Mouse (Mus musculus): ENCODE data around the gene Samd8. TPM values are rescaled to one million over a fixed set of nuclear protein-coding genes. Genes with fewer than 3 reads are reported as not detected.

The Samd8 gene
- polyA plus RNA-seq, 1 experiment from 2014 or later = 35.5 TPM

DNA sequence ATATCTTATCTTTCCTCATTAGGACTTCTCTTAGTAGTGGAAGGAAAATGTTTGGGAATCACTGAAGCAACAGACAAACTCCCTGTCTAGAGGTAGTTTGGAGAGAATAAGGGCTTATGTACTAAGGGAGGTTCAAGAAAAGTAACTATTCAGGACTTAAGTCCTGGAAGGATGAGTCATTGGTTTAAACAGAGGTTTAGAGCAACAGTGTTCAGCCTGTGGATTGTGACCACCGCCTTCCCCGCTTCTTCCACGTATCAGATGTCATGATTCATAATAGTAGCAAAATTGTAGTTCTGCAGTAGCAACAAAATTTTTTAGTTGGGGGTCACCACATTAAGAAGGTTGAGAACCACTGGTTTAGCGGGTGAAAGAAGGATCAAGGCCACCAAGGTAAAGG, 50.3 kb downstream of the Samd8 start:
- no peak overlapping the region for H3K4me3 ChIP-seq (ENCODE audit: inconsistent target)
- no peaks in the 10 kb centered on the region for H3K79me2 ChIP-seq (ENCODE audit: inconsistent target)
- H3K36me3 ChIP-seq (ENCODE audit: inconsistent target) = peaks cover 9% of the 10 kb centered on the region; the same call in 1 of the 2 replicates
- H3K27ac ChIP-seq = no peak overlapping the region
- WGBS (ENCODE audit: missing documents) = 100% methylated on average over 4 of the region's 4 CpGs

DNA sequence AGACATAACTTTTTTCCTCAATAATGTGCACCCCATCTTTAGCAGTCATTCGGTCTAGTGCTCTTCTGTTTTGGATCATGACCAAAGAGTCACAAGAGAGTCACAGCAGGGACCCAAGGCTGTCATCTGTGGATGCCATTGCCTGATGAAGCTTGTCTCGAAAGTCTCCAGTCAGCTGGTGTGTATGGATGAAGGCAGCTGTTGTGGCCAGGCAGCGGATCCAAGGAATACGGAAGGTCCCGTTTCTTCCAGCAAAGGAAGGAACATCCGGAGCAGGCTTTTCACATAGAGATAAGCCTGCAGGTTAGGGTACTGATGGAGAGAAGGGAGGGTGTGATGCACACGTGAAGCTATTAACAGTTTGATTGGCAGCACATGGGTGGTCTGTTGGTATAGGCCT, 51.3 kb downstream of the Samd8 start:
- Histone ChIP-seq H3K4me3 (ENCODE audit: inconsistent target) (no peak overlapping the region), H3K27ac (no peak overlapping the region), H3K36me3 (ENCODE audit: inconsistent target) (0 out of 2 replicates have a peak, but pooled peaks cover 6% of the 10 kb centered on the region), H3K79me2 (ENCODE audit: inconsistent target) (no peaks in the 10 kb centered on the region)
- WGBS (ENCODE audit: missing documents) = 97% methylated on average over 7 of the region's 7 CpGs

DNA sequence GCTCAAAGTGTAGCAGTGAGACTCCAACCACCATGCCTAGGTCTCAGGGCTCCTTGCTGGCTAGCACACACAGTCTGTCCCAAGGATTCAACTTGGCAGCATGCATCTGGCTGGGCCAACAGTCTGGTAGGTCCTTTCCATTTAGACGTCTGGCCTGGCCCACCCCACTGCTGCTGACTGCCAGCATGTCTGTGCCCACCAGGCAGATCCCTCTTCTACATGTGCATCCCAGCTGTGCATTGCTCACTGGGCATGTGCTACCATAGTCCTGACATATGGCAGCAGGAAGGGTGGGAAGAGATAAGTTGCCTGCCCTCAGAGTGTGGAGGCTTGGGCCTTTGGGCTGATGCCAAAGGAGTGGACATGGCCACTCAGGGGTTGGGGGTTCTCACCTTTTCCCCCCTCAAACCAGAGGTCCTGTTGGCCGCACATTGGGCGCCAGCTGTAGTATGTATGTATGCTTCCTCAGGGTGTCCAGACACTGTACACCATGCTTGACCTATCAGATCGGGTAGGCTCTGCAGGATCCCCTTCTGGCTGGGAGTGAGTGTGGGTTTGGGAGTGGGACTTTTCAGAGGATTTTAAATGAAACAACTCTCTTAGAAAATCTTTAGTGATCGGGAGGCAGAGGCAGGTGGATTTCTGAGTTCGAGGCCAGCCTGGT, 52.3 kb downstream of the Samd8 start:
- WGBS (ENCODE audit: missing documents) = 91% methylated on average over 6 of the region's 6 CpGs
- no peaks in the 10 kb centered on the region for H3K79me2 ChIP-seq (ENCODE audit: inconsistent target)
- H3K4me3 ChIP-seq (ENCODE audit: inconsistent target) = no peak overlapping the region
- H3K36me3 ChIP-seq (ENCODE audit: inconsistent target) = 0 out of 2 replicates have a peak, but pooled peaks cover 6% of the 10 kb centered on the region
- no peak overlapping the region for H3K27ac ChIP-seq

GRCm38 (mm10) chr14:21806203-21806602, 55.9 kb downstream of the Samd8 start:
- Histone ChIP-seq H3K79me2 (ENCODE audit: inconsistent target) (no peaks in the 10 kb centered on the region), H3K4me3 (ENCODE audit: inconsistent target) (no peak overlapping the region), H3K27ac (no peak overlapping the region), H3K36me3 (ENCODE audit: inconsistent target) (no peaks in the 10 kb centered on the region)
- WGBS (ENCODE audit: missing documents) = 96% methylated on average over 2 of the region's 2 CpGs

- 90% methylated on average over 3 of the region's 3 CpGs for WGBS (ENCODE audit: missing documents)
- H3K36me3 ChIP-seq (ENCODE audit: inconsistent target) = no peaks in the 10 kb centered on the region
- no peak overlapping the region for H3K27ac ChIP-seq
- no peak overlapping the region for H3K4me3 ChIP-seq (ENCODE audit: inconsistent target)
- no peaks in the 10 kb centered on the region for H3K79me2 ChIP-seq (ENCODE audit: inconsistent target)
Observed at GRCm38 (mm10) chr14:21806631-21807160, 56.4 kb downstream of the Samd8 start.

DNA sequence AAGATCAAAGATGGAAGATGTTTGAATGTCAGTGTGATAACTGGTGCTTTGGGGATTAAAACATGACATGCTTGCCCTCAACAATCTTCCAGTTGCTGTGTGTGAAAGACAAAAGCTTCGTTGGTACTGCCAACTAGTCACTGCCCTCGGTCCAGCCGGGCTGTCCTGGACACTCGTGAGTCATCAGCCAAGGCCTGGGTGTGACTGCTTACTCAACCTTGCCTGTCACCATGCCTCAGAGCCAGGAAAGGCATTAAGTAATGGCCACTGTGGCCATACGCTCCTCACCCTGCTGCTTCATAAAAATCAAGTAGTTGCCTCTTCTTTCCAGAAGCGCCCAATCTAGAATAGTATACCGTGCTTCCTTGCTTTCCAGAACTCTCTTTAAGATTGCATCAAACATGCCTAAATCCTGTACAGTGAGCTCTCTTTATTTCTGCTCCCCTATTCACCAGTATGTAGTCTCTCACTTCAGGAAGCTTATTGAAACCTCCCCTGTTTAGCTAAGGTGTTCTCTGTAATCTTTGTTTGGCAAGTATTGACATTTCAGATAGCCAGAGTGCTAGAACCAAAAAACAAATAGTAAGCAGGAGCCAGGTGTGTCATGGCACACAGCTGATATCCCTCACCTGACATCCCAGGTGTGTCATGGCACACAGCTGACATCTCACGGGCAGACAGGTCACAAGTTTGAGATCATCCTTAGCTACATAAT, 58.0 kb downstream of the Samd8 start:
- Histone ChIP-seq H3K36me3 (ENCODE audit: inconsistent target) (no peaks in the 10 kb centered on the region), H3K4me3 (ENCODE audit: inconsistent target) (no peak overlapping the region), H3K79me2 (ENCODE audit: inconsistent target) (no peaks in the 10 kb centered on the region), H3K27ac (no peak overlapping the region)
- WGBS (ENCODE audit: missing documents) = 62% methylated on average over 8 of the region's 8 CpGs

- H3K79me2 ChIP-seq (ENCODE audit: inconsistent target) = no peaks in the 10 kb centered on the region
- no peaks in the 10 kb centered on the region for H3K36me3 ChIP-seq (ENCODE audit: inconsistent target)
- H3K4me3 ChIP-seq (ENCODE audit: inconsistent target) = no peak overlapping the region
- H3K27ac ChIP-seq = no peak overlapping the region
- WGBS (ENCODE audit: missing documents) = 92% methylated on average over 2 of the region's 2 CpGs
Observed at GRCm38 (mm10) chr14:21809418-21809817, 59.1 kb downstream of the Samd8 start.

GRCm38 (mm10) chr14:21811301-21811700, 61.0 kb downstream of the Samd8 start:
- WGBS (ENCODE audit: missing documents) = 33% methylated on average over 4 of the region's 4 CpGs

GRCm38 (mm10) chr14:21811744-21812393, 61.5 kb downstream of the Samd8 start:
- Histone ChIP-seq H3K79me2 (ENCODE audit: inconsistent target) (no peaks in the 10 kb centered on the region), H3K36me3 (ENCODE audit: inconsistent target) (no peaks in the 10 kb centered on the region), H3K27ac (0 out of 2 replicates have a peak overlapping the region, but pooled peaks have one; percentile 33), H3K4me3 (ENCODE audit: inconsistent target) (no peak overlapping the region)
- WGBS (ENCODE audit: missing documents) = 87% methylated on average over 9 of the region's 10 CpGs

More at GRCm38 (mm10) chr14:21811301-21811700, 61.0 kb downstream of the Samd8 start:
- no peak overlapping the region for H3K4me3 ChIP-seq (ENCODE audit: inconsistent target)
- no peaks in the 10 kb centered on the region for H3K36me3 ChIP-seq (ENCODE audit: inconsistent target)
- no peaks in the 10 kb centered on the region for H3K79me2 ChIP-seq (ENCODE audit: inconsistent target)
- H3K27ac ChIP-seq = peak overlapping the region; percentile 33; the same call in 1 of the 2 replicates

DNA sequence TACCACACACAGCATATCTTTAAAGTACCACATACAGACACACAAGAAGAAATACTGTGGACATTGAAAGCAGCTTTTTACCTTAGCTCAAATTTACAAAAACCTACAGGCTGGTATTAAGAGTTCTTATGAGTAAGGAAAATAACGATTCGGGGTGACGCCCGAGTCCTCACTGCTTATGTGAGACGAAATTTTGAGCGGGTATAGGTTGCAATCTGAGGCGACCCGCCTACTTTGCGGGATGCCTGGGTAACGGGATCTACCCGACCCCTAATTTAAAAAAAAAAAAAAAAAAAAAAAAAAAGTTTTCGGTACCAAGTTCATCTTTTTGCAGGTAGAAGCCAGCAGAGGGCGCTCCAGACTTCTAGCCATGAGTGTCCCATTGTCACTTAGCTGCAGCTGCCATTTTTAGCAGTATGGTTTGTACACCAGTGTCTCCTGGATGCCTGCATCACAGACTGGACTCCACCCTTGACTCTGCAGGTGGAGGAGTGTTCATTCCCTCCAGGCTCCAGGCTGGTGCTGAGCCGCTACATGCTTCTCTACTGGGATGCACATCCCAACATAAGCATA, 62.3 kb downstream of the Samd8 start:
- Histone ChIP-seq H3K36me3 (ENCODE audit: inconsistent target) (no peaks in the 10 kb centered on the region), H3K4me3 (ENCODE audit: inconsistent target) (no peak overlapping the region), H3K27ac (peak overlapping the region; percentile 88), H3K79me2 (ENCODE audit: inconsistent target) (no peaks in the 10 kb centered on the region)
- WGBS (ENCODE audit: missing documents) = 24% methylated on average over 8 of the region's 14 CpGs

DNA sequence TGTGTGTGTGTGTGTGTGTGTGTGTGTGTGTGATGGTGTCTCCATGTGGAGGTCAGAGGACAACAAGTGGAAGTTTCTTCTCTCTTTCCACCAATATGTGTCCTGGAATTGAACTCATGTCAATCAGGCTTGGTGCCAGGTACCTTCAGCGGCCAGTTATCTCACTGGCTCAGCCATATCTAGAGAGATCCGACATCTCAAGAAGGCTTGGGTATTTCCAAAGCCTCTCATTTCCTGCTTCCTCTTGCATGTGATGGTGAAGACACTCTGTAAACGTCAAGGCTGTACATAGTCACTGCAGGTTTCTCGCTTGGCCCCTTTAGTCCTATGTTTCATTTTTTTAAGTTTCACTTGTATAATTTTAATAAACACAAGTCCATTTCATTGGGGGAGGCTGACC, 62.9 kb downstream of the Samd8 start:
- Histone ChIP-seq H3K27ac (peak overlapping the region; percentile 88), H3K36me3 (ENCODE audit: inconsistent target) (no peaks in the 10 kb centered on the region), H3K4me3 (ENCODE audit: inconsistent target) (no peak overlapping the region), H3K79me2 (ENCODE audit: inconsistent target) (no peaks in the 10 kb centered on the region)
- WGBS (ENCODE audit: missing documents) = 36% methylated on average over 4 of the region's 4 CpGs

DNA sequence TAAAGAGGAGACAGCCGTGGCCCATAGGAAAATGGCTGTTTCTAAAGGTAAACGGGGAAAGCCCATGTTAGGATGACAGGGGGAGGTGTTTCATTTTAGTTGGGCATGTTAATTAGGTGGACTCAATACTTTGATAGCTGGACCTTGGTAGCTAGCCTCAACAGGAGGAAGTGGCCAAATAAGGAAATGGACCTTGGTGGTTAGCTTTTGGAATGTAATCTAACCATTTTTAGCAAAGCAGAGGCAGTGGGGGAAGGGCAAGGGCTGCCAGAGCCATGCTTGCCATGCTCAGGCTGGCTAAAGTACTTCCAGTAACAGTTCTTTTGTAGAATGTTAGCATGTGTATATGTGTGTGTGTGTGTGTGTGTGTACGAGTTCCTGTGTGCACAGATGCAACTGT, 63.5 kb downstream of the Samd8 start:
- 69% methylated on average over 3 of the region's 3 CpGs for WGBS (ENCODE audit: missing documents)
- Histone ChIP-seq H3K36me3 (ENCODE audit: inconsistent target) (no peaks in the 10 kb centered on the region), H3K79me2 (ENCODE audit: inconsistent target) (no peaks in the 10 kb centered on the region), H3K4me3 (ENCODE audit: inconsistent target) (no peak overlapping the region), H3K27ac (peak overlapping the region; percentile 88)

GRCm38 (mm10) chr14:21814606-21815005, 64.3 kb downstream of the Samd8 start:
- 98% methylated on average over 3 of the region's 4 CpGs for WGBS (ENCODE audit: missing documents)

GRCm38 (mm10) chr14:21816255-21816654, 65.9 kb downstream of the Samd8 start:
- no peak overlapping the region for H3K27ac ChIP-seq
- no peaks in the 10 kb centered on the region for H3K79me2 ChIP-seq (ENCODE audit: inconsistent target)
- no peak overlapping the region for H3K4me3 ChIP-seq (ENCODE audit: inconsistent target)
- H3K36me3 ChIP-seq (ENCODE audit: inconsistent target) = no peaks in the 10 kb centered on the region
- WGBS (ENCODE audit: missing documents) = 100% methylated on average over 3 of the region's 3 CpGs

More at GRCm38 (mm10) chr14:21814606-21815005, 64.3 kb downstream of the Samd8 start:
- H3K79me2 ChIP-seq (ENCODE audit: inconsistent target) = no peaks in the 10 kb centered on the region
- no peak overlapping the region for H3K4me3 ChIP-seq (ENCODE audit: inconsistent target)
- H3K36me3 ChIP-seq (ENCODE audit: inconsistent target) = no peaks in the 10 kb centered on the region
- H3K27ac ChIP-seq = peak overlapping the region; percentile 88
